Mouse (Mus musculus): ENCODE data around the gene Erbb2. TPM values are rescaled to one million over a fixed set of nuclear protein-coding genes. Genes with fewer than 3 reads are reported as not detected.

The Erbb2 gene
- polyA plus RNA-seq, 1 experiment, result not detected

DNA sequence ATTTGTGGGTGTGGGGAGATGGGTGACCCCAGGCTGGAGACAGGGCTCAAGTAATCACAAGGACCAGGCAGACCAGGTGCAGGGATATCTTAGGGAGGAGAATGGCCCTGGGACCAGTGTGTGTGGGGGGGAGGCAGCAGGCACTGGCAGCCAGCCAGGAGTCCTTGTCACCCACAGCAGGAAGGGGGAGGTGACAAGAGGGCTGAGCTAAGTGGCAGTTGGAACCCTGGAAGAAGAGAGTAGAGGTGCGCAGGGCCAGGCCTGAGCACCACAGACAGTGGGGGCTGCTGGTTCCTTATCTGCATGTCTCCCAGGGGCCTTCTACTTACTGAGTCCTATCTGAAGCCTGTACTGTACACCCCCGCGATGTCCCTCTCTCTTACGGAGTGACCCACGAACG, 19.0 kb upstream of the Erbb2 start:
- no peak overlapping the region for H3K27ac ChIP-seq (ENCODE audit: insufficient read depth, low read depth, low read length)

DNA sequence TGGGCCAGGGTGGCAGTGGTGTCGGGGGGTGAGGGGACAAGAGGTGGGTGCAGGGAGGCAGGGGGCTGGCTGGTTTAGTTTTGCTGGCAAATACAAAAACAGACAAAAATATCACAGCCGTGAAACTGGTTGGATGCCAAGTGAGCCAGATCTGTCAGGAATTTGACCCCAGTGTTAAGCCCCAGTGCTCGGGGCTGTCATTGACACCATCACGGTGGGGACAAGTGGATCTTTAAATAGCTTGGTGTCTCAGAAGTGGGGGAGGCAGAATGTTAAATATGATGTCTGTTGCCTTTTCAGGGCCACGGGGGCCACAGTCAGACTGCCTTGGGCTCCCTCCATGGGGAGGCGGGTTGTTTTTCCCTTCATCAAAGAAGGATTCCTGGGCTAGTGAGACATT, 18.0 kb upstream of the Erbb2 start:
- H3K4me3 ChIP-seq (ENCODE audit: insufficient read depth, low read length), result no peak overlapping the region
- no peak for TF ChIP-seq POLR2A (IDR thresholded peaks at IDR 0.05; ENCODE audit: borderline replicate concordance, low read depth, low read length)
- H3K27ac ChIP-seq (ENCODE audit: insufficient read depth, low read depth, low read length), result no peak overlapping the region
- H3K4me1 ChIP-seq (ENCODE audit: control insufficient read depth, insufficient read depth, low read length), result peaks cover 2% of the 10 kb centered on the region; the same call in 1 of the 2 replicates

More for the DNA sequence above, 19.0 kb upstream of the Erbb2 start:
- Histone ChIP-seq H3K4me1 (ENCODE audit: control insufficient read depth, insufficient read depth, low read length) (peaks cover 2% of the 10 kb centered on the region; the same call in 1 of the 2 replicates), H3K4me3 (ENCODE audit: insufficient read depth, low read length) (no peak overlapping the region)
- TF ChIP-seq POLR2A (IDR thresholded peaks at IDR 0.05; ENCODE audit: borderline replicate concordance, low read depth, low read length) (no peak), CTCF (IDR thresholded peaks at IDR 0.05; ENCODE audit: low read depth, low read length) (no peak)

- peaks cover 6% of the 10 kb centered on the region for H3K4me1 ChIP-seq (ENCODE audit: control insufficient read depth, insufficient read depth, low read length)
- H3K4me3 ChIP-seq (ENCODE audit: insufficient read depth, low read length), result no peak overlapping the region
- TF ChIP-seq CTCF (IDR thresholded peaks at IDR 0.05; ENCODE audit: low read depth, low read length), result no peak
- TF ChIP-seq POLR2A (IDR thresholded peaks at IDR 0.05; ENCODE audit: borderline replicate concordance, low read depth, low read length), result no peak
- no peak overlapping the region for H3K27ac ChIP-seq (ENCODE audit: insufficient read depth, low read depth, low read length)
Observed at GRCm38 (mm10) chr11:98395041-98395440, 17.2 kb upstream of the Erbb2 start.

DNA sequence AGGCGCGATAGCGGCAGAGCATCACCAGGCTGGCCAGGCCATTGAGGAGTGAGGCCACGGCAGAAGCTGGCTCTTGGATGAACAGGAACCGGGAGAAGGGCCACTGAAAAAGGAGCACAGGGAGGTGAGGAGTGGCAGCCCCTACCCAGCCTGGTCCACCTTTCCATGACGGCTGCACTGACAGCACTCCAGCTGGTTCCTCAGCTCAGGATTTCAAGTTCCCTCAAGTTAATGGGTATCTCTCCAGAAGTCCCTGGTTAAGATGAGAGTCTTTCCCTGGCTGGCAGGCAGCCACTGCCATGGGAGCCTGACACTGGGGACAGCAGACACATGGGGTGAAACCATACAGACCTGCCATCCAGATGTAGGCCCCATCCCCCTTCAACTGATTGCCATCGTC, 14.3 kb upstream of the Erbb2 start:
- TF ChIP-seq POLR2A (IDR thresholded peaks at IDR 0.05; ENCODE audit: borderline replicate concordance, low read depth, low read length) (no peak), CTCF (IDR thresholded peaks at IDR 0.05; ENCODE audit: low read depth, low read length) (no peak)
- no peak overlapping the region for H3K4me3 ChIP-seq (ENCODE audit: insufficient read depth, low read length)
- H3K4me1 ChIP-seq (ENCODE audit: control insufficient read depth, insufficient read depth, low read length), result peaks cover 13% of the 10 kb centered on the region
- H3K27ac ChIP-seq (ENCODE audit: insufficient read depth, low read depth, low read length), result no peak overlapping the region

- Histone ChIP-seq H3K4me3 (ENCODE audit: insufficient read depth, low read length) (peak within 1 kb of the TSS; percentile 84), H3K4me1 (ENCODE audit: control insufficient read depth, insufficient read depth, low read length) (peaks cover 11% of the 10 kb centered on the region), H3K27ac (ENCODE audit: insufficient read depth, low read depth, low read length) (peak within 1 kb of the TSS; percentile 89)
- TF ChIP-seq CTCF (IDR thresholded peaks at IDR 0.05; ENCODE audit: low read depth, low read length), result no peak
- no peak for TF ChIP-seq POLR2A (IDR thresholded peaks at IDR 0.05; ENCODE audit: borderline replicate concordance, low read depth, low read length)
Observed at GRCm38 (mm10) chr11:98400161-98400726, 12.0 kb upstream of the Erbb2 start, which contains the start of gene Pgap3. Gene Pgap3, minus strand, starts transcription at chr11:98400490.

- Histone ChIP-seq H3K27ac (ENCODE audit: insufficient read depth, low read depth, low read length) (no peak overlapping the region), H3K4me1 (ENCODE audit: control insufficient read depth, insufficient read depth, low read length) (peaks cover 11% of the 10 kb centered on the region), H3K4me3 (ENCODE audit: insufficient read depth, low read length) (peak overlapping the region; percentile 84)
- TF ChIP-seq CTCF (IDR thresholded peaks at IDR 0.05; ENCODE audit: low read depth, low read length) (no peak), POLR2A (IDR thresholded peaks at IDR 0.05; ENCODE audit: borderline replicate concordance, low read depth, low read length) (no peak)
Observed at GRCm38 (mm10) chr11:98400816-98401215, 11.5 kb upstream of the Erbb2 start.

DNA sequence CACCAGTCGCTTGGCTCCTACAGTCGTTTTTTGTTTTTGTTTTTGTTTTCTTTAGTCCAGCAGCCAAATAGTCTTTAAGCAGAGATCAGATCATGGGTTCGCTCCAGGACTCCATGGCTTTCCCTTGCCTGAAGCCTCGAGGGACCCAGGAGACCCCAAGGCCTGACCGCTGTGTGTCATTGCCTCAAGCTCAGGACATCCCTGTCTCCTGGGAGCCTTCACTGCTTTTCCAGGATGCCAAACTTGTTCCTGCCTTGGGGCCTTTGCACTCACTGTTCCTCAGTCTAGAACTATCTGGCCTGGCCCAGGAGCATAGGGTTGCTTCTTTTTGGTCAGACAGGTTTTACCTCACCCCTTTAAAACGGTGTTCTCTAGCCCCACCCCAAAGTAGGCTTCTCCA, 5.6 kb upstream of the Erbb2 start:
- Histone ChIP-seq H3K27ac (ENCODE audit: insufficient read depth, low read depth, low read length) (no peak overlapping the region), H3K4me3 (ENCODE audit: insufficient read depth, low read length) (no peak overlapping the region), H3K4me1 (ENCODE audit: control insufficient read depth, insufficient read depth, low read length) (no peaks in the 10 kb centered on the region)
- TF ChIP-seq POLR2A (IDR thresholded peaks at IDR 0.05; ENCODE audit: borderline replicate concordance, low read depth, low read length) (no peak), CTCF (IDR thresholded peaks at IDR 0.05; ENCODE audit: low read depth, low read length) (no peak)

DNA sequence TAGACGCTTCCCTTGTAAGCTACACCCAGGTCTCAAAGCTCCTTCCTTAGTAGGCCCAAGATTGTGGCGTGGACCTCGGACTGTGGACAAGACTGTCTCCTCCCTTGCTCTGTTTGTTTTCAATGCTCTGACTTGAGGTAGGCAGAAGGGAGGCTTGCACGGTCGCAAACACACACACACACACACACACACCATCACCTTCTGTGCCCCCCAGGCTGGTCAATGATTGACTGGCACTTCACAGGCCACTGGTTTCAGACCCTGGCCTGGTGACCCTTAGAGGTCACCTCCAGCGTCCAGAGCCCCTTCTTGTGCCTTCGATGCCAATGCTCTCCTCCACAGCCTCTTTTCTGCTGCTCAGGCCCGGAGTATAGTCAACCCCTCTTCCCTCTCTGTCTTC, 3.4 kb upstream of the Erbb2 start:
- Histone ChIP-seq H3K27ac (ENCODE audit: insufficient read depth, low read depth, low read length) (no peak overlapping the region), H3K4me3 (ENCODE audit: insufficient read depth, low read length) (no peak overlapping the region), H3K4me1 (ENCODE audit: control insufficient read depth, insufficient read depth, low read length) (no peaks in the 10 kb centered on the region)
- TF ChIP-seq POLR2A (IDR thresholded peaks at IDR 0.05; ENCODE audit: borderline replicate concordance, low read depth, low read length), result no peak

GRCm38 (mm10) chr11:98409341-98409822, 2.9 kb upstream of the Erbb2 start:
- no peak overlapping the region for H3K4me3 ChIP-seq (ENCODE audit: insufficient read depth, low read length)
- TF ChIP-seq CTCF (IDR thresholded peaks at IDR 0.05; ENCODE audit: low read depth, low read length) (no peak), POLR2A (IDR thresholded peaks at IDR 0.05; ENCODE audit: borderline replicate concordance, low read depth, low read length) (no peak)
- H3K4me1 ChIP-seq (ENCODE audit: control insufficient read depth, insufficient read depth, low read length), result no peaks in the 10 kb centered on the region
- H3K27ac ChIP-seq (ENCODE audit: insufficient read depth, low read depth, low read length), result no peak overlapping the region

GRCm38 (mm10) chr11:98412797-98413301, 579 bp downstream of the Erbb2 start:
- no peaks in the 10 kb centered on the region for H3K4me1 ChIP-seq (ENCODE audit: control insufficient read depth, insufficient read depth, low read length)
- no peak overlapping the region for H3K27ac ChIP-seq (ENCODE audit: insufficient read depth, low read depth, low read length)
- TF ChIP-seq POLR2A (IDR thresholded peaks at IDR 0.05; ENCODE audit: borderline replicate concordance, low read depth, low read length) (no peak), CTCF (IDR thresholded peaks at IDR 0.05; ENCODE audit: low read depth, low read length) (no peak)
- 0 out of 2 replicates have a peak overlapping the region, but pooled peaks have one; percentile 18 for H3K4me3 ChIP-seq (ENCODE audit: insufficient read depth, low read length)

Data from bone marrow macrophage, adult 2 months (primary cell).